Mouse (Mus musculus): ENCODE data around the gene Calm4.

DNA sequence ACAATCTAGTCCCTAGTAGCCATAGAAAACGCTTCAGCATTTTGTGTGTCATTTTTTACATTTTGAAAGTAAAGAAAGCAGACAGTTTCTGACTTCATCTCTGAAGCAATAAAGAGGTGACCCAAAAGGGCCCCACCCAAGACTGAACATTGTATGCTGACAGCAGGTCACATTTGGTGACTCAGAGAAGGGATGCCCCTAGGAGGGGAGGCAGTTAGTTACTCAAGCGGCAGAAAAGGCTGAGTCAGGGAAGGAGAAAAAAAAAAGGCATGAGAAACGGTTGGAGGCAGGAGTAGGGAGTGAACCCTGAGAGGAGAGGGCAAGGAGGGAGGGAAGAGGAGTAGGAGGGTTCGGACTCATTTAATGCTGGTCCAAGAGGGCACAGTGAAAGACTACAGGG lies 15.5 kb upstream of the Calm4 start:
- no peak for TF ChIP-seq CTCF (IDR thresholded peaks at IDR 0.05; ENCODE audit: insufficient read depth, low read depth, low read length)
- no peak for TF ChIP-seq POLR2A (IDR thresholded peaks at IDR 0.05; ENCODE audit: insufficient read depth, low read depth, low read length)
